Mouse (Mus musculus): ENCODE results near the gene Ern1. TPM values are rescaled to one million over a fixed set of nuclear protein-coding genes. Genes with fewer than 3 reads are reported as not detected.
"Not testable (repeated sequence)": the region's sequence is repeated elsewhere in the genome, so short reads cannot be mapped to it uniquely, and the experiment has no call there.

Ern1 gene
- polyA plus RNA-seq, 2 experiments: 6.4 to 12.5 TPM

DNA sequence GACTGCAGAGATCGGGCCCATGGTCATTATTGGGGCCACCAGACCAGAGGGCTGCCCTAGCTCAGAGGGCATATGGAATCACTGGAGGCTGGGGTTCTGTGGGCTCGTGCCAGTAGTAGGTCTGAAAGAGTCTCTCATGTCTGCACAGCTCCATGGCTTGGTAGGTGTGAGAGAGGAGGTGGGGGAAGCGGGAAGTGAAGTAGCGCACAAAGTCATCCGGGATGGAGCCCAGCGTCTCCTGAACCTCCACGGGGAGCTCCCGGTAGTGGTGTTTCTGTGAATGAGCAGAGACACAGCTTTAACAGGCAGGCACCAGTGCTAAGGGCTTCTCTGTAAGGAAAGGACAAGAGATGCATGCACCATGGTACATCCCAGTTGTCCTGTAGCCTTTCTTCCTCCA lies 89.2 kb downstream of the Ern1 start:
- 94% methylated on average over 8 of the region's 8 CpGs for WGBS
- no peak for DNase-seq (ENCODE audit: low spot score)
- H3K9me3 ChIP-seq (ENCODE audit: control insufficient read depth, low read length): no peaks in the 10 kb centered on the region
- H3K4me1 ChIP-seq (ENCODE audit: control insufficient read depth, insufficient read depth, low read length): no peaks in the 10 kb centered on the region
- no peak for TF ChIP-seq POLR2A (IDR thresholded peaks at IDR 0.05; ENCODE audit: borderline replicate concordance, extremely low read depth, insufficient read depth, insufficient read length)
- no peak overlapping the region for H3K4me2 ChIP-seq (replicated peaks; ENCODE audit: low read depth, low read length, severe bottlenecking)
- ATAC-seq (ENCODE audit: low FRiP score, low read depth): no peak
- peaks cover 46% of the 10 kb centered on the region for H3K36me3 ChIP-seq (ENCODE audit: control insufficient read depth, insufficient read depth, low read length)
- no peak overlapping the region for H3K4me3 ChIP-seq (replicated peaks; ENCODE audit: low read length)
- H3K9ac ChIP-seq (ENCODE audit: low read depth, low read length, severe bottlenecking): no peak overlapping the region
- H3K27me3 ChIP-seq (ENCODE audit: control insufficient read depth, insufficient read depth, low read length): no peaks in the 10 kb centered on the region
- H3K27ac ChIP-seq (replicated peaks; ENCODE audit: low read depth, low read length): no peak overlapping the region

- H3K4me1 ChIP-seq (ENCODE audit: control insufficient read depth, insufficient read depth, low read length): no peaks in the 10 kb centered on the region
- H3K4me2 ChIP-seq (replicated peaks; ENCODE audit: low read depth, low read length, severe bottlenecking): no peak overlapping the region
- no peak overlapping the region for H3K4me3 ChIP-seq (replicated peaks; ENCODE audit: low read length)
- whole genome bisulfite sequencing: 75% methylated on average over 3 of the region's 3 CpGs
- H3K9ac ChIP-seq (ENCODE audit: low read depth, low read length, severe bottlenecking): no peak overlapping the region
- DNase-seq (ENCODE audit: low spot score) (no peak), ATAC-seq (ENCODE audit: low FRiP score, low read depth) (no peak)
- no peak for TF ChIP-seq POLR2A (IDR thresholded peaks at IDR 0.05; ENCODE audit: borderline replicate concordance, extremely low read depth, insufficient read depth, insufficient read length)
- H3K27me3 ChIP-seq (ENCODE audit: control insufficient read depth, insufficient read depth, low read length): no peaks in the 10 kb centered on the region
- H3K27ac ChIP-seq (replicated peaks; ENCODE audit: low read depth, low read length): no peak overlapping the region
- peaks cover 38% of the 10 kb centered on the region for H3K36me3 ChIP-seq (ENCODE audit: control insufficient read depth, insufficient read depth, low read length)
- no peaks in the 10 kb centered on the region for H3K9me3 ChIP-seq (ENCODE audit: control insufficient read depth, low read length)
These were observed 90.0 kb downstream of the Ern1 start for GRCm38 (mm10) chr11:106397656-106398055.

- H3K36me3 ChIP-seq (ENCODE audit: control insufficient read depth, insufficient read depth, low read length): peaks cover 19% of the 10 kb centered on the region
- not testable (repeated sequence) for ATAC-seq (ENCODE audit: low FRiP score, low read depth); H3K4me3 ChIP-seq (replicated peaks; ENCODE audit: low read length); H3K27me3 ChIP-seq (ENCODE audit: control insufficient read depth, insufficient read depth, low read length); H3K4me1 ChIP-seq (ENCODE audit: control insufficient read depth, insufficient read depth, low read length); DNase-seq (ENCODE audit: low spot score); H3K9ac ChIP-seq (ENCODE audit: low read depth, low read length, severe bottlenecking); H3K4me2 ChIP-seq (replicated peaks; ENCODE audit: low read depth, low read length, severe bottlenecking); H3K9me3 ChIP-seq (ENCODE audit: control insufficient read depth, low read length); H3K27ac ChIP-seq (replicated peaks; ENCODE audit: low read depth, low read length)
- 91% methylated on average over 2 of the region's 2 CpGs for WGBS
These were observed 93.6 kb downstream of the Ern1 start for GRCm38 (mm10) chr11:106394055-106394454.

DNA sequence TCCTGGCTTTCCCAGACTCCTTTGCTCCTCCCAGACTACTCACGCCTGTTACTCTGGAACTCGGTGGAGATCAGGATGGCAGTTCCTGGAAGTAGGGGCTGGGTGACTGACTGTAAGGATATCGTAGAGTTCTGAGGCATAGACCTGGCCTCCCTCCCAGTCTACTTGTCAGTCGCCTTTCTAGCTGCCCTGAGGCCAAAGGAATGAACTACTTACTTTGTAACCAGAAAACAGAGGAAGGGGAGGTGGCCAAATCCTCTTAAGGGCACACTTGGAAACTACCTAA lies 94.4 kb downstream of the Ern1 start:
- Histone ChIP-seq H3K27me3 (ENCODE audit: control insufficient read depth, insufficient read depth, low read length) (no peaks in the 10 kb centered on the region), H3K4me2 (replicated peaks; ENCODE audit: low read depth, low read length, severe bottlenecking) (no peak overlapping the region), H3K4me1 (ENCODE audit: control insufficient read depth, insufficient read depth, low read length) (peaks cover 8% of the 10 kb centered on the region; the same call in 1 of the 2 replicates), H3K9ac (ENCODE audit: low read depth, low read length, severe bottlenecking) (no peak overlapping the region), H3K4me3 (replicated peaks; ENCODE audit: low read length) (no peak overlapping the region), H3K27ac (replicated peaks; ENCODE audit: low read depth, low read length) (no peak overlapping the region), H3K36me3 (ENCODE audit: control insufficient read depth, insufficient read depth, low read length) (peaks cover 12% of the 10 kb centered on the region), H3K9me3 (ENCODE audit: control insufficient read depth, low read length) (no peaks in the 10 kb centered on the region)
- no peak for ATAC-seq (ENCODE audit: low FRiP score, low read depth)
- TF ChIP-seq POLR2A (IDR thresholded peaks at IDR 0.05; ENCODE audit: borderline replicate concordance, extremely low read depth, insufficient read depth, insufficient read length): no peak
- WGBS: 45% methylated on average over 4 of the region's 4 CpGs
- no peak for DNase-seq (ENCODE audit: low spot score)

GRCm38 (mm10) chr11:106392597-106393330 lies 94.9 kb downstream of the Ern1 start:
- Histone ChIP-seq H3K27me3 (ENCODE audit: control insufficient read depth, insufficient read depth, low read length) (no peaks in the 10 kb centered on the region), H3K4me2 (replicated peaks; ENCODE audit: low read depth, low read length, severe bottlenecking) (no peak overlapping the region)
- WGBS: 70% methylated on average over 7 of the region's 7 CpGs

More at GRCm38 (mm10) chr11:106392597-106393330, 94.9 kb downstream of the Ern1 start:
- peaks cover 8% of the 10 kb centered on the region; the same call in 1 of the 2 replicates for H3K4me1 ChIP-seq (ENCODE audit: control insufficient read depth, insufficient read depth, low read length)
- peaks cover 7% of the 10 kb centered on the region for H3K36me3 ChIP-seq (ENCODE audit: control insufficient read depth, insufficient read depth, low read length)
- DNase-seq (ENCODE audit: low spot score) (no peak), ATAC-seq (ENCODE audit: low FRiP score, low read depth) (no peak)
- no peaks in the 10 kb centered on the region for H3K9me3 ChIP-seq (ENCODE audit: control insufficient read depth, low read length)
- H3K4me3 ChIP-seq (replicated peaks; ENCODE audit: low read length): no peak overlapping the region
- TF ChIP-seq POLR2A (IDR thresholded peaks at IDR 0.05; ENCODE audit: borderline replicate concordance, extremely low read depth, insufficient read depth, insufficient read length): no peak
- no peak overlapping the region for H3K9ac ChIP-seq (ENCODE audit: low read depth, low read length, severe bottlenecking)
- H3K27ac ChIP-seq (replicated peaks; ENCODE audit: low read depth, low read length): no peak overlapping the region
